Mouse (Mus musculus) hindlimb bud, embryonic 11.5 days (tissue): Measurements from ENCODE around the gene Id1.

ENCODE experiments used
- DNase-seq: peaks from one replicate; pipeline ENCODE4 v3.0.0-alpha.2; 2012; ENCODE audit warnings: low read depth, low spot score; ENCODE audit errors: extremely low spot score

The Id1 gene

GRCm38 (mm10) chr2:152736090-152736601 lies at the start of gene Id1:
Gene Id1, plus strand, starts transcription at chr2:152736251.
- DNase-seq, result peak; percentile 97

GRCm38 (mm10) chr2:152686399-152686798 lies 49.7 kb upstream of the Id1 start:
- no peak for DNase-seq

GRCm38 (mm10) chr2:152686806-152687267 lies 49.2 kb upstream of the Id1 start, which contains the start of gene Mcts2:
Gene Mcts2, plus strand, starts transcription at chr2:152687035.
- no peak for DNase-seq

GRCm38 (mm10) chr2:152691564-152692217 lies 44.4 kb upstream of the Id1 start:
- no peak for DNase-seq

GRCm38 (mm10) chr2:152693233-152693632 lies 42.8 kb upstream of the Id1 start:
- DNase-seq, result no peak

- no peak for DNase-seq
Observed at GRCm38 (mm10) chr2:152693735-152694134, 42.3 kb upstream of the Id1 start.

GRCm38 (mm10) chr2:152694708-152695107 lies 41.3 kb upstream of the Id1 start:
- DNase-seq, result no peak

- no peak for DNase-seq
Observed at GRCm38 (mm10) chr2:152696016-152696415, 40.0 kb upstream of the Id1 start.

GRCm38 (mm10) chr2:152696476-152697164 lies 39.4 kb upstream of the Id1 start:
- DNase-seq, result peak; percentile 92

- no peak for DNase-seq
Observed at GRCm38 (mm10) chr2:152700138-152700537, 35.9 kb upstream of the Id1 start.

GRCm38 (mm10) chr2:152700725-152701124 lies 35.3 kb upstream of the Id1 start:
- no peak for DNase-seq

GRCm38 (mm10) chr2:152703596-152704255 lies 32.3 kb upstream of the Id1 start:
- no peak for DNase-seq

- no peak for DNase-seq
Observed at GRCm38 (mm10) chr2:152704256-152704605, 31.8 kb upstream of the Id1 start.

- DNase-seq, result no peak
Observed at GRCm38 (mm10) chr2:152704811-152705370, 31.2 kb upstream of the Id1 start.

GRCm38 (mm10) chr2:152705993-152706571 lies 30.0 kb upstream of the Id1 start:
- no peak for DNase-seq

GRCm38 (mm10) chr2:152707186-152707585 lies 28.9 kb upstream of the Id1 start:
- no peak for DNase-seq

GRCm38 (mm10) chr2:152707627-152708026 lies 28.4 kb upstream of the Id1 start:
- DNase-seq, result no peak

GRCm38 (mm10) chr2:152709066-152709465 lies 27.0 kb upstream of the Id1 start:
- DNase-seq, result no peak

- DNase-seq, result no peak
Observed at GRCm38 (mm10) chr2:152716241-152716772, 19.7 kb upstream of the Id1 start.

- DNase-seq, result no peak
Observed at GRCm38 (mm10) chr2:152717652-152718051, 18.4 kb upstream of the Id1 start.

GRCm38 (mm10) chr2:152718076-152718475 lies 18.0 kb upstream of the Id1 start:
- no peak for DNase-seq
